Mouse (Mus musculus): Measurements from ENCODE around the gene Tspan15.

- TF ChIP-seq CTCF (IDR thresholded peaks at IDR 0.05) (no peak), EP300 (IDR thresholded peaks at IDR 0.05) (no peak)
Measured at GRCm38 (mm10) chr10:62162410-62162809, 68.6 kb downstream of the Tspan15 start.
